Mouse (Mus musculus) heart, adult 8-10 months (tissue): ENCODE data around the gene Cyb5r4. TPM values are rescaled to one million over a fixed set of nuclear protein-coding genes. Genes with fewer than 3 reads are reported as not detected.
A peak's percentile ranks its signal among the peaks of the same experiment; 100 is the strongest.
"Not testable (repeated sequence)": the region's sequence is repeated elsewhere in the genome, so short reads cannot be mapped to it uniquely, and the experiment has no call there.

ENCODE experiments used
- DNase-seq: peaks from one replicate; pipeline ENCODE4 v3.0.0; 2022; ENCODE audit warnings: low spot score
- total RNA-seq, 4 experiments: library from RNA; stranded (reverse); gene quantifications; 2 replicates each; pipeline ENCODE4 v1.2.4; 2022

Gene Cyb5r4
- total RNA-seq, 4 experiments from 2014 or later: 28.7 to 36.2 (median 31.3) TPM

DNA sequence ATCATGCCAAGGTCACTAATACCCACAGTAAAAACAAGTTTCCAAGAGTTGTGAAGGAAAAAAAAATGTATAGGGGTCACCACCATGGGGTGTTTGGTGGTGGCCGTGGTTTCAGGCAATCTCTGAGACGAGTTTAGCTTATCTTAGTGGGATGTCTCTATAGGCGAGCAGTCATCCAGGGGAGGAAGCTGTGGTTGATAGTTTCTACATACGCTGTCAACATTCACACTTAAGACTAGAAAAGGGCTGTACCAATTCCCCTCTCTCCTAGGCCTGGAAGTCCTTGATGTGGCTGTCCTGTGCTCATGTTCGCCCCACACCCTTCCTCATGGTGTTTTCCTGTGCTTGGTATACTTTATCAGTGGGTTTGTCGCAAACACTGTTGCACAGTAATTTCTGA is 4.0 kb downstream of the Cyb5r4 start:
- no peak for DNase-seq

DNA sequence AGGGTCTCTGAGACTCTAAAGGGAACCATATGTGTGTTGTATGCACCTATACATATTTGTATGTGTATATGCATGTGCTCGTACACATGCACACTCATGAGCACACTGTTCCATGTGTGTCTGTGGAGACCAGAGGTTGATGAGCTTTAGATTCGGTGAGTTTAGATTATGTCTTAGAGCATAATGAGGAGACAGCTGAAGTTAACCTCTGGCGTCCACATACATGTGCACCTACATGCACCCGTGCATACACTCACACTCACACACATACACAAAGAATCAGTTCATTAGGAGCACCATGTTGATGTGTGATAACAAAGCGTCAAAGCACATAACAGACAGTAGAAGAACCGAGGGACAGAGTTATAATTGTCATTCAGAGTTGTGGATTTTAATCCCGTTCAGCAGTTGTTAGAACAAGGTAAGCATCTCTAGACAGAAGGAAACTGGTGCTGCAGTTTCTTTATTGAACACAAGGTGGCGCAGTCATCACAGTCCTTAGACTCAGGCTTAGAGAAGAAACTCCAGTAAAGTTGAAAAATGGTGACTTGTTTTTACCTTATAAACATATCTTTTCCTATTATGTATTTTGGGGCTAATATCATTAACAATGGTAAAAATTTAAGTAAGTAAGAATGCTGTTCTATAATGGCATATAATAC is 5.7 kb downstream of the Cyb5r4 start:
- DNase-seq: peak; percentile 47

DNA sequence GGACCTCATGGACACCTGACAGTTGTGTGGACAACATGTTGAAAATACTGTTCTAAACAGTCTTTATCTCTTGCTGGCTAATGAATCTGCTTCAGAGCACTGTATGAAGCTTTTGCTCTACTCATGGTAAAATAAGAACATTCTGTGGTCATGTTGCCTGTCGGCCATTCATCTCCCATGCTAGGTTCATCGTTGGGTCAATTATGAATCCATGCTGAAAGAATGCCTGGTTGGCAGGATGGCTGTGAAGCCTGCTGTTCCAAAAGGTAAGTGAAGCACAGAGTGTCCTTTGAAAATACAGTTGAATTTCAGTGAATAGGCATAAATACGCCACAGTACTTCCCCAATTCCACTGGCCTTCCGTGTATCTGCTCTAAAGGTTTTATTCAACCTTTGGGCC is 10.4 kb downstream of the Cyb5r4 start:
- no peak for DNase-seq

DNA sequence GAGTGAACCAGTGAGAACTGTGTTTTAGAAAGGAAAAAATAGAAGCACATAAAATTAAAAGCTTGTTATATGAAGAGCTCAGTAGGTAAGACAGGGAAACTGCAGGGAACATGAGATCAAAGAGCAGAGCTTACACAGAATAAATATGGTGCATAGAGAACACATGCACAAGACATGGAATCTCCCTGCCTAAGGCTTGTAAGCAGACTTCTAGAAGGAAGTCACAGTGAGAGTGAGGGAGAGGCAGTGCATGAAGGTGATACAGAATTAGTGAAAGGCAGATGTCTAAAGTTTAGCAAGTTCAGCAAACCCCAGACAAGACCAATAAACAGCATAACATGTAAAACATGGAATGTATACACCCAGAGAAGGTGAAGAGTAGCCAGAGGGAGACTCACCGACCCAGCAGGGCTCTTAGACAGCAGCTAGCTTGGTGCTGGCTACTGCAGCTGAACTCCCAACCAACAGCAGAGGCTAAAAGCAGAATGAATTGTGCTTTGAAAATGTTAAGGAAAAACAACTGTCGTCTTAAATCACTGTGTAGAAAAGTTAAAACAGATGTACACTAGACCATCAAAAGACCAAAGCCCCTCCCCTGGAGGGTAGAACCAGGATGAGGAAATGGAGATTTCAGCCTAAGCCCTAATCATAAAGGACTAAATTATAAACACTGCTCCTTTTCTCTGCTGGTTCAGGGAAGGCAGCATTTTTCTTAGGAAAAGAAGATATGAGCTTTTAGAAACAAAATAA is 13.2 kb downstream of the Cyb5r4 start:
- DNase-seq: no peak

- DNase-seq: peak; percentile 38
These were observed 27.6 kb downstream of the Cyb5r4 start for GRCm38 (mm10) chr9:87049425-87049824.

GRCm38 (mm10) chr9:87055547-87056235 is 33.9 kb downstream of the Cyb5r4 start:
- DNase-seq: no peak

- DNase-seq: no peak
These were observed 40.5 kb downstream of the Cyb5r4 start for GRCm38 (mm10) chr9:87062337-87062736.

DNA sequence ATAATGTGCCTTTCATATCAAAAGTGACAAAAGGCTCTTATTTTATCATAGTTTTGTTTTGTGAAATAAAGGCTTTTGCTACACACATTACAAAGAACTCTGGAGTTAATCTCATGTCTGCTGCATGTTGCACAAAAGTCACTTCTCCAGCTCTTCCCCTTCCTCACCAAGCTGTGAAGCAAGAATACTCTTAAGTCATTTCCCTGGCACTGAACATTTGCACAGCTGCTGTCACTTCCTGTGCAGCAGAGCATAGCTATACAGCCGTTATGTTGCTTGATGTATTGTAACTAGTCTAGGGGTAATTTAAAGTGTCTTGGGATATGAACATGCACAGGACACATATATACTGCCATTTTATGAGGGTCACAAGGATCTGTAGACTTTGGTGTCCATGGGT is 46.3 kb downstream of the Cyb5r4 start:
- DNase-seq: no peak

GRCm38 (mm10) chr9:87071566-87071965 is 49.8 kb downstream of the Cyb5r4 start:
- DNase-seq: not testable (repeated sequence)

GRCm38 (mm10) chr9:87077919-87078318 is 56.1 kb downstream of the Cyb5r4 start:
- no peak for DNase-seq

DNA sequence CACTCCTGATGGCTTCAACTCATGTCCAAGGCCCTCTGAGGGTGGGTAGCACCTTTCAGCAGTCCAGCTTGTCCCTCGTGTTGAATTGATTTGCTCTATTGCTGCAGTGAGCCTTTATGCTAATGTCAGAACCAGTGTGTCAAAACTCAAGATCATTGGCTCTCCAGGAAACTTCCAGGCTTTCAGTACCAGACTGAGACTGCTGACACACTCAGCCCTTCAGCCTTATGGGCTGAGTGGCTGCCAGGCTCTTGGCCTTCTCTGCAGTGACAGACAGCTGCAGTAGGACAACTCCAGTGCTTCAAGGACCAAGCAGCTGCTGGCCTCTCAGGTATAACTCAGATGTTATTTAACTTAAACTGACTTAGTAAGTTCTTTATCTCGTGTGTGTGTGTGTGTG is 57.7 kb downstream of the Cyb5r4 start:
- no peak for DNase-seq

- DNase-seq: no peak
These were observed 65.2 kb downstream of the Cyb5r4 start for GRCm38 (mm10) chr9:87086991-87087390.

- DNase-seq: no peak
These were observed 76.2 kb downstream of the Cyb5r4 start for GRCm38 (mm10) chr9:87097989-87098388.

DNA sequence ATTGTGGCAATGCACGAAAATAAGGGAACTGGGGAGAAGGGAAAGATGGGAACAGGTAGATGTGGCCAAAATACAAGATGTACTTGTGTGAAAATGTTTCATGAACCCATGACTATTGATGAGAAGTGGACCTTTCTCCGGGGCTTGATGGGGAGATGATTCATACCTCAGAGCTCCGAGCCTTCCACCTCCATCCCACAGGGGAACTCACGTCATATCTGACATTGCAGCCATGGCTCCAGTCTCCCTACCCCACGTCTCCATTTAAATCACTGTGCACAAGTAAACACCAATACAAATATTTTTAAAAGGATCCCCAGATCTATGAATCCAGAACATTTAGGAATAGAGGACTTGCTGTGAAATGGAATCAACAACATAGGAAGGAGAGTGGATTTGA is 93.2 kb downstream of the Cyb5r4 start:
- no peak for DNase-seq

GRCm38 (mm10) chr9:87115456-87115931 is 93.7 kb downstream of the Cyb5r4 start:
- DNase-seq: no peak

DNA sequence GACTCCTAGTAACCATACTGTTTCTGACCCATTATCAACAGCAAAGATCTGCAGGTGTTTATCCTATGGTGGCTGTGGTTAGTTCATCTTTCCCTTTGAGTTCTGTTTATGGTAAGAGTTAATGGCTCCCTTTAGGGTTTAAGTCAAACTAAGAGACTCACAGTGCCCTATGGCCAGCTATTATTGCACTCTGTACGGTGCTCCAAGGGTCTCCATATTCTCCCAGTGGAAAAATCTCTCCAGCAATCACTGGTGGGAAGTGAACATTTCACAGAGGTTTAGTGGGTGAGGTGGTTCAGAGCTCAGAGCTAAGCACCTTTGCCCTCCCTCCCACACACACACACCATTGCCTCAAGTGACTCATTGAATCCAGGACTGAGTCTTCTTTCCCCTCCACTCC is 94.2 kb downstream of the Cyb5r4 start:
- no peak for DNase-seq

GRCm38 (mm10) chr9:87118996-87119395 is 97.2 kb downstream of the Cyb5r4 start:
- DNase-seq: no peak

DNA sequence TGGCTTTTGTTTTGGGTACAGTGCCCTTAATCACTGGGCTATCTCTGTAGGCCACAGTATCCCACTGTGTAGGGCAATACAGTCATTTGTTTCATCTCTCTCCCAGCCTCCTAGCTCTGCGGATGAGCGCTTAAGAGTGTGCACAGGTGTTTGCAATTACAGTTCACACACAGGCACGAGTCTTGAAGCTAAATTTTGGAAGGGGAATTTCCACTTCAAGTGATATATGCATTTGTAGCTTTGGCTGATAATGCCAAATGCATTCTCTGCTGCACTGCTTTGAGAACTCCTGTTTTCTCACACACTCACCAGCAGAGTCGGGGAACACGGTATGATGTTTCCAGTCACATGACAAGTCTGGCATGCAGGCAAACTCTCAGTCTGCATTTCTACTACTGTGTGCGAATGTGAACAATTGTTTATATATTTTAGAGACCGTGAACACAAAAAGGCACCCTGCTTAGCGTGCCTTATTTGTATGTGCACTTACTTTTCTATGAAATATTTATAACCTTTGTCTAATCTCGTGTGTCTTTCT is 100.2 kb downstream of the Cyb5r4 start:
- DNase-seq: no peak

- DNase-seq: not testable (repeated sequence)
These were observed 105.2 kb downstream of the Cyb5r4 start for GRCm38 (mm10) chr9:87127046-87127445.
